Mouse (Mus musculus) naive thymus-derived CD4-positive, alpha-beta T cell, adult 2 months (primary cell): ENCODE data around the gene Stx8.

Experiments used
- DNase-seq: peaks from one replicate; pipeline ENCODE4 v3.0.0-alpha.2; 2011; ENCODE audit warnings: low read depth

The Stx8 gene

GRCm38 (mm10) chr11:68200500-68200899 is 234.5 kb downstream of the Stx8 start:
- no peak for DNase-seq

DNA sequence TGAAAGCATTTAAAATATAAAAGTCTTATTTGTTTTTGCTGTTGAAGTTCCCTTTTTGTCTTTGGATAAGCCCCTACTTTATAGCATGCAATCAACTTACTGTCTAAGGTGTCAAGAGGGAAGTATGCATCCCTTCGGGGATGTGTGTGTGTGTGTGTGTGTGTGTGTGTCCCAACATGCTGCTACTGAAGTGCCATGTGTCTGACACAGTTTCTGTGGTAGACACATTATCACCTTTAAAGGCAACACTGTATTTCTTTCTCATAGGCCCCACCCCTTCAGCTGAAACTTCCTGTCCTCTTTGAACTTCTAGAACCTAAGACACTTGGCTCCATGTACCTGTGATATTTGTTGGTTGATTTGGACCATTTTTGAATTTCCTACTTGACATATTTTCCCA is 235.1 kb downstream of the Stx8 start:
- peak; percentile 51 for DNase-seq

GRCm38 (mm10) chr11:68201811-68202459 is 235.9 kb downstream of the Stx8 start:
- DNase-seq: no peak

GRCm38 (mm10) chr11:68202561-68202960 is 236.6 kb downstream of the Stx8 start:
- DNase-seq: no peak

DNA sequence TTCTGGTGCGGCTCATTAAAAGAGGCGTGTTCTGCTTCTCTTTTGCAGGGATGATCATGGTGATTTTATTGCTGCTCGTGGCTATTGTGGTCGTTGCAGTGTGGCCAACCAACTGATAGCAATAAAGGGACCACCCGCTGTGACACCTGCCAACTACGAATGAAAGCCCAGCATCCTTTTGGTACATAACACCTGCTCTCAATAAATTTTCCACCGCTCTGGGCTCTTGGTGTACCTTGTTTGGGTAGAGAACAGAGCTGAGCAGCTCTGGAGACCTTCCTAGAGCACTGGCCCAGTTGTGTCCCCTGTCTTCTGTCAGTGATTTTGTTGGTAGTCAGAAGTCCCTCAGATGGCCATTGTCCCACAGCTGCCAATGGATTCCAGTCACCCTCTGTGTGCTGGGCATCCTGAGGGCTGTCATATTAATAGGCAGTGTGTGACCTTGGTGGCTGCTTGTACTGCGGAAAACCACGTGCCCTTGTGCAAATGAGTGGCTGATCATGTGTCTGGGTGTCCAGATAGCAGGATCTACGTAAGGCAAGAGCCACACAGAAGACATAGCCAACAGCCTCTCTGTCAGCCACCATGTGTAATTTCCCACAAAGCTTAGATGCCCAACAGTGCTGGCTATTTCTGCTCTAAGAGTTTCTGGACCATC is 237.8 kb downstream of the Stx8 start:
- no peak for DNase-seq

DNA sequence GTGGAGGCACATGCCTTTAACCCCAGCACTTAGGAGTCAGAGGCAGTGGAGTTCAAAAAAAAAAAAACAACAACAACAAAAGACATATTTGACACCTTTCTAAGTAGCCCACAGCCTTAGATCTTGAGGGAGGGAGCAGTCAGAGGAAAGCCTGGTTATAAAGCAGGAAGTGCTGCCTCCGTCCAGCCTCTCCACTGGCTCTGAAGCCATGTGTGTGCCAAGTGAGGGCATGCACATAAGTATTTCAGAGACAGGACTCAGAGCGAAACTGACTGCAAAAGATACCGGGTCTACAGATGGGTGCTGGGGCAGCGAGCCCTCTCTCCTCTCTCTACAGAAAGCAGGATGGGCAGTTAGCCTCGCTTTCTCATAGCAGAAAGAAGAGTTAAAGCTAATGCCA is 238.4 kb downstream of the Stx8 start:
- DNase-seq: no peak

GRCm38 (mm10) chr11:68205572-68206229 is 239.7 kb downstream of the Stx8 start:
- no peak for DNase-seq

GRCm38 (mm10) chr11:68208023-68208422 is 242.0 kb downstream of the Stx8 start:
- DNase-seq: no peak

- DNase-seq: no peak
These were observed 242.6 kb downstream of the Stx8 start for GRCm38 (mm10) chr11:68208582-68208981.

DNA sequence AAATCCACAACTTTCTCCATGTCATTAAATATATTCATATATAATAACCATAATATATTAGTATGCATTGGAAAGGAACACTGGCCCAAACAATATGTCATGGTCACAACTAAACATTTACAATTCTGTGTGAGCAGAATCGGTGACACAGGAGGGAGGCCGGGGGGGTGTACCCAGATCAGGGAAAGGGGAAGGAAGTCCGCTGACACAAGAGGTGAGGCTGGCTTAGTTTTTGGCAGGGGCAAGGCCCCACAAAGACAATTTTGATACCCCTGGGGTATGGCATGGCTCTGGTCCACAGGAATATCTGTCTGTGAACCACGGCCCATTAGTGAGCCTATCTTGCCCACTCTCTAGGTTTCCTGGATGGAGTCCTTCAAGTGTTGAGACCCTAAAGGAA is 243.5 kb downstream of the Stx8 start:
- no peak for DNase-seq

GRCm38 (mm10) chr11:68210714-68211113 is 244.7 kb downstream of the Stx8 start:
- DNase-seq: no peak

- no peak for DNase-seq
These were observed 246.1 kb downstream of the Stx8 start for GRCm38 (mm10) chr11:68211924-68212578.

GRCm38 (mm10) chr11:68213896-68214295 is 247.9 kb downstream of the Stx8 start:
- no peak for DNase-seq

DNA sequence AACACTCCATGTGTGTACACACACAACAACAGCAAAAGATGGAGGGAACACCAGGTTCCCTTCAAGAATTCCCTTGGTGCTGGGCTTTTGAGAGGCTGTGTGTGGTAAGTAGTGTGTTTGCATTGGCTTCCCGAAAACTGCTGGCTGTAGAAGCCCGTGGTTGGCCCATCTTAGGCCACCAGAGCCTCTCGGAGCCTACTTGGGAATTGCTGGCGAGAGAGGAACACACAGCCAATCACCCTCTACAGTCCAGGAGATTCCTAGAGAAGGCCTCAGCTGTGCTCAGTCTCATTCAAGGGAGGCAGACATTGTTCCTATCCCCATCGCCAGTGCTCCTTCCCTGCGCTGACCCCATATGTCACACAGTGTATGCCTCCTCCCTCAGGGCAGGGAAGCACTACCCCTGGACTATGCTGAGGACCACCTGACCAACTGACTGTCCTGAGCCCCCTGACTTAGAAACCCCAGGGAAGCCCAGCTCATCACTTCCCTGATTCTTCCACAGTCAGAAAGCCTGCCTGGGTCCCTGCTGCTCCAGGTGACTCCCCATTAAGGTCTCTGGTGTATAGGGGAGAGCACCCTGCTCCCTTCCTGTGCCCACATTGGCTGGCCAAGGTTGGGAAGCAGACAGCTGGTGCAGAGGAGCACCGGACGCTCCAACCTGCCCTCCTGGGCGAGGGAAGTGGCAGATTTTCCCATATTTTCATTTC is 248.7 kb downstream of the Stx8 start:
- DNase-seq: no peak

DNA sequence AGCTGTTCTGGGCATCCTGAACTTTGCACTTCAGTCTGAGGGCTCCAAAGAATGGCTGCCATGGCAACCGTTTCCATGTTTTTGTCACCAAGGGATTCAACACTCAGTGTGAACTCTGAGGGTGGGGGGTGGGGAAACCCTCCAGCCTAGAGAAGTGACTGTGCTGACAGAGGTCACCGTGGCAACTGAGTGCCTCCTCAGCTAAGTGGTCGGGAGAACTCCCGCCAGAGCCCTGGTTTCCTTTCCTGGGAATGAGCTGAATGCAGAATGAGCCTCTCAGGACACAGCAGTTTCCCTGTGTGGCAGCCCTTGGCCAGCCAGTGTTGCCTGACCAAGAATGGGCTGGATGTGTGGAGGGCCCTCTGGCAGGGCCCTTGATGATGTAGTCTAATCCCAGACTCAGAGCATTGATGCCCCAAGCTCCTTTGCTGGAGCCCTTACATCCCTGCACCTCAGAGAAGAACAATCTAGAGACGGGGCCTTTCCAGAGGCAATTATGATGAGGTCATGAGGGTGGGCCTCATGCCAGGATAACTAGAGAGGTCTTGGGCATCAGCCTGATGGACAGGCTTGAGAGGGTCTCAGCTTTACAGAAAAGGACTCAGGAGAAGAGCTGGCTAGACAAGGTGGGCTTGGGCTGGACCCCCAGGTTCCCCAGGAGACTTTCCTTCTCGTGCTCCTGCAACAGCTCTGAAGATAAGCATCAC is 249.4 kb downstream of the Stx8 start:
- no peak for DNase-seq

GRCm38 (mm10) chr11:68216041-68216440 is 250.0 kb downstream of the Stx8 start:
- DNase-seq: no peak

DNA sequence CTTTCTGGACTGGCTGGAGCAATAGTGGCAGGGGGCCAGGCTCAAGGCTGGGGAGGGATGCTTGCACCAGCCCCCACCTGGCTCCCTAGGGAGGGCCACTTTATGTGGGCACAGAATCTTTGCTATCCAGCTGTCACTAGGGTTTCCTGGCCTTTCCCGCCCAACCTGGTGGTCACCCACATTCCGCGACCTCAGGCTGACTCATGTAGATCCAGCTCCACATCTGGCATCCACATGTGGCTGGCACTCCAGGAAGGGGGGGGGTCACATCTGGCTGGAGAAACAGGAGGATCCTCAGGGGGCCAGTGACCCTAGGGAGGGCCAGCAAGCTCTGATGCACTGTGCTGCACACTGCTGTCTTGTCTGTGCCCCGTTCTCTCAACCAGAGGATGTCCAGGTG is 254.7 kb downstream of the Stx8 start:
- DNase-seq: no peak

GRCm38 (mm10) chr11:68222209-68222608 is 256.2 kb downstream of the Stx8 start:
- DNase-seq: no peak

GRCm38 (mm10) chr11:68223143-68223542 is 257.1 kb downstream of the Stx8 start:
- DNase-seq: no peak

DNA sequence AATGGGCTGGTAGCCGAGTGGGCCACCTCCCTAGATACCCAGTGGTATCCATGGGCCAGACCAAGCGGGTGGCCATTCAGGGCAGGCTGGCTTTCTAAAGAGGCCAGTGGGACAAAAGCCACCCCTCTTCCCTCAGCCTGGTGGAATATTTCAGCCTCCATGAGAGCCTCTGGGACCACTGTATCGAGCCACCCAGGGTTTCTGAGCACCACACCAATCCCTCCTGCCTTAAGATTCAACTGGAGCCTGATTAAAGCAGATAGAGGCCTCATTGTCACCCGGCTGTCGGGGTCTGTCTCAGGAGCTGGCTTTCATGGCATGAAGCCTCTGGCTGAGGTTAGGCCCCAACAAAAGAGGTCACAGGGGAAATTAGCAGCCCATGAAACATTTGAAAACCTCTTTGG is 260.7 kb downstream of the Stx8 start:
- DNase-seq: no peak

DNA sequence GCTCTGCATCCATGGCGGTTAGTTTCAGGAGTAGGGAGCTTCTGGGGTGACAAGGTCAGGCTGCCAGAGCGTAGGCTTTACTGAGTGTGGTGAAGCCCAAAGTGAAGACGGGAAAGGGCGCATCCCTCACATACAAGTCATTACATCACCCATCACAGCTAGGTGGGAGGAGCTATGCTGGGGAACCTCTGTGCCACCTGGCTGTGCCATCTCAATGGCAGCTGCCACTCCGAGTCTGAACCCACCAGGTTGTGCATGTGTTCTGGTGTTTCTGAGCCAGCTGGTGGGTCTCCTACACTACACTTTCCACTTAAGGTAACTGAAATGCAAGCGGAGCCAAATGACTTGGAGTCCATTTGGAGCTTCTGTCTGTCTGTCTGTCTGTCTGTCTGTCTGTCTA is 261.8 kb downstream of the Stx8 start:
- no peak for DNase-seq
